Mouse (Mus musculus): ENCODE results near the gene Gng12.

Gene Gng12

DNA sequence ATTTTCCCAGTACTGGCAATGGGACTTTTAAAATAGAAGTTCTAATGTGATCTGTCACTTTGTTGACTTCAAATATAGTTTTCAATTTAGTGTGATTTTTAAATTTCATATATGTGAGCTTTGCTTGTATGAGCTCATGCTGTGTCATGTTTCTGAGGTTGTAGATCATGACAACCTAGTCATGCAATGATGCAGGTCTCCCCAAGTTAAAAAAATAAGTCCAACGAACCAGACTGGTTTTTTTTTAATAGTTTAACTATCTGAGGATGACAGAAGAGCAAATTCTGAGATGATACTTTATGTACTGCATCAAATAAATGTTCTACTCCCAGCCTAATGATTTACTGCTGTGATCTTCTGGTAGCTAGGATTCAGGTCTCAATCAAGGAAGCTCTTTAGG is 153.9 kb downstream of the Gng12 start:
- DNase-seq (ENCODE audit: low read depth, low spot score) = no peak

DNA sequence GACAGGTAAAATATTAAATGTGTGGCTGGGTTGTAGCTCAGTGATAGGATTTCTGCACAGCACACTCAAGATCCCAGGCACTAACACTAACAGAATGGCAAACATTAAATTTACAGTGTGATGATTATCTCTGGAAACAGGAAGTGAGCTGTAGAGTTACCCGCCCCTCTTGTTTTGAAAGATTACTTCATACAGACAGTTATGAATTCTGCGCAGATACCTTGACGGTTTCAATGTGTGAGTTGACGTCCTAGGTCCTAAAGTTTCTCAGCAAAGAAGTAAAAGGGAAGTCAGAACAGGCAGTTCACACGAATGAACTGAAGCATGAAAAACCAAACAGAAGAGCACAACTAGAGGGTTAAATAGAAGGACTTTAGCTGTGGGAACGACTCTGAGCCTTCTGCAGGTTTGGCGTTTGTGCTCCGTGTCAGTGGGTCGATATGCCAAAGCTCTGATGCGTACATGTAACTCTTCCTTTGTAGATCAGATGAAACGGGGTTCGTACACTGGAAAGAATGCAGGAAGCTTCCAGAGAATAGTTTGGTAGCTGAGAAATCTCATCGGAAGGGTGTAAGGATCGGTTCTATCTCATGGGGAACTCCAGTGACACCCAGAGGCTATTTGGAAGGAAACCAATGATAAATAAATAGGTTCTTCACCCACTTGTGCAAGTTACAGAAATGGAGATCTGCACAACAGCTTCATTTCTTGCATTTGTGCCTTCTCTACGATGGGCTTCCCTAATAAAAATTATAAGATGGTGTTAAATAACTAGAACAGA is 160.1 kb downstream of the Gng12 start:
- no peak for DNase-seq (ENCODE audit: low read depth, low spot score)

DNA sequence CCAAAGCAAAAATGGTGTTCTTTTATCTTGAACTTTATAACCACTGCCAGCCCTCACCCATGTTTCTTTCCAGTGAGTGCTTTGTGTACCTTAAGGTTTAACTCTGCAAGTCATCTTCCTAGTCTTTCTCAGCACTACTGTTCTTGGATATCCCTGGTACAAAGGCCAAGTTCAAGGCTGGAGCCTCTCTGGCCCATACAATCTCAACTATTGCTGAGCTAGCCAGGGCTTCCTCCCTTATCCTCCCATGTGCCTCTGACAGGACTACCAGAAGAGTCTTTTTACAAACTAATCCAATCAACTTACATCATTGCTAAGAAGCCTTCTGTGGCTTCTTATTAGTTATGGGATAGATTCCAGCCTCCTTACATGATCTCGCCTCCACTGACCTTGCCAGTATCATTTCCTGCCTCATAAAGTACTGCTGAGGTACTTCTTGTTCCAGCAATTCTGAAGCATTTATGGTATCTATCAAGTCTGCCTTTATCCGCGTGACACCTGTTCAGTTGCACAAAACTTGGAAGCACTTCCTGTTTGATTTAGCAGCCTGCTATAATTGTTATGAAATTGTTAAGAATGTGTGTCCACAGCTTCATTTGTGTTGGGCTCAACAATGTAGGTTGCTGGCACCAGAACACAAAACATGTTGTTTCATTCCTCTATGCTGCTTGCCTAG is 160.8 kb downstream of the Gng12 start:
- DNase-seq (ENCODE audit: low read depth, low spot score) = no peak

DNA sequence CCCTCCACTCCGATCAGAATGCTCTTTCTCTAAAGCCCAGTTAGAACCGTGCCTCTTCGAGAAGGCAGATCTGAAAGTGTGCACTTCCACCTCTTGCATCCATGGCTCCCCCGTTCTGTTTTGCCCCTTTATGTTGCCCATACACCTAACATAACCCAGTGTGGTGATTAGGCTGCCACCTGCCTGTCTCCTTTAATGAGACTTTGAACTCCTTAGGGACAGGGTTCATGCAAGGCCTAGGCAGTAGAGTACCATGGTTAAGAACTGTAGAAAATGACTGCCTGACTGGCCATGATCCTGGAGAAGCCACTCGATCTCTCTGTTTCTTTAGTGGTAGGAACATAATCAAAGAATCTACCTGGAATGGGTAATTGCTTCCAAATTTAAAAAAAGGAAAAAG is 161.4 kb downstream of the Gng12 start:
- no peak for DNase-seq (ENCODE audit: low read depth, low spot score)

DNA sequence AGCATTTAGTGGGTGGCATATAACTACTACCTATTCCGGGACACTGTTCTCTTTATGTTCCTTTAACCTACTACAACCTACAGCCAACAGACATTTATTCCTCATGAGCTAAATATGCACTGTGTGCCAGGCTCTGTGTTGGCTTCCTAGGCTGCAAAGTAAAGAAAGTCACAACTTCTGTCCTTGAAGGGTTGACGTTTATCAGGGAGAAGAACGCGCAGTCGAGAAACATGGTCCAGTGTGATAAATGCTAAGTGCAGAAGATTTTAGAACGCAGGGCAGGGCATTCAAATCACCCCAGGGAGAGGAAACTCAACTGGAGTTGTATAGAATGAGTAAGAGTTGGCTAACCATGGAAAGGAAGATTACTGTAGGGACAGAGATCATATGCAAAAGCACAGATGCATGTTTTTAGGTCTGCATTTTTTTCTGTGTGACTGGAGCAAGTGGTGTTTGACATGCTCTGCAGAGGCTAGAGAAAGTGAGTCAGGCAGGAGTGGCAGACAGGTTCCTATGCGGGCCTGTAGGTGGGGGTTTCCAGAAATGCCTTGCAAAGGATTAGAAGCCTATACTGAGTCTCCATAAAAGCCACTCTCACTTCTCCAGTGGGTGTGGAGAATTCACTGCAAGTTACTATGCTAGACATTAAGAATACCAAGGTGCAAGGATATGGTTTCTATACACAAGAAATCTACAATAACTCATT is 161.9 kb downstream of the Gng12 start:
- DNase-seq (ENCODE audit: low read depth, low spot score) = no peak

DNA sequence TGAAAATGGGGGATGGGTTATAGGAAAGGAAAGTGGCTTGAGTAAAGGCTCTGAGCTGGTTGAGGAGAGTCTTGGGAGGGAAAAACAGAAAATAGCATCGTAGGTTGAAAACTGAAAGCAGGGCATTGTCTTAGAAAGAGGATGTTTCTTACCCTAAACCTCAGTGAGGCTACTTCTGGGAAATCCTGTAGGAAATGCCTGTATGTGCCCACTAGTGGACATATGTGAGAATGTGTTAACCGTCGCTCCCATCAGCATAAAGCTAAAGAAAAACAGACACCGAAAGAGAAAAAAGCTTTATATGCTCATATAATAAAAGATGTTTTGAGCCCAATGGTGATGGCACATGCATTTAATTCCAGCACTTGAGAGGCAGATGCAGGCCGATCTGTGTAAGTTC is 163.9 kb downstream of the Gng12 start:
- DNase-seq (ENCODE audit: low read depth, low spot score) = no peak

DNA sequence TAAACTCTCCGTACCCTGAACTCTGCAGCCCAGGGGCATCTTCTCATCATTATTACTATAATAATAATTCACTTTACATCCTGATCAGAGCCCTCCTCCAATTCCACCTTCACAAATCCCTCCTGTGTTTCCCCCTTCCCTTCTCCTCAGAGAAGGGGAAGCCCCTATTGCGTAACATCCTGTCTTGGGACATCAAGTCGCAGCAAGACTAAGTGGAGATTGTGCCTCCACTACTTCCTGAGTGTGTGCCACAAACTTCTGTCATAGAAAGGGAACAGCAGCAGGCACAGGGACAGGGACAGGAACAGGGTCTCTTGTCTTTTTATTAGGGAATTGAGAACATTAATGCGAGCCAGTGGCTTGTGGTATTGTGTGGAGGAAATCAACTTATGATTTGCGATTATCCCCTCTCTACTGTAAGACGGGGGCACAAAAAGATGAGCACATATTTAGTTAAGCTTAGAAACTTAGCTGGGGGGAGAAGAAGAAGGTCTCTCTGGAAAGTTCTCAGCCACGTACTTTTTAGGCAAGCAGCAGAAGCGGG is 173.1 kb downstream of the Gng12 start:
- DNase-seq (ENCODE audit: low read depth, low spot score) = no peak

DNA sequence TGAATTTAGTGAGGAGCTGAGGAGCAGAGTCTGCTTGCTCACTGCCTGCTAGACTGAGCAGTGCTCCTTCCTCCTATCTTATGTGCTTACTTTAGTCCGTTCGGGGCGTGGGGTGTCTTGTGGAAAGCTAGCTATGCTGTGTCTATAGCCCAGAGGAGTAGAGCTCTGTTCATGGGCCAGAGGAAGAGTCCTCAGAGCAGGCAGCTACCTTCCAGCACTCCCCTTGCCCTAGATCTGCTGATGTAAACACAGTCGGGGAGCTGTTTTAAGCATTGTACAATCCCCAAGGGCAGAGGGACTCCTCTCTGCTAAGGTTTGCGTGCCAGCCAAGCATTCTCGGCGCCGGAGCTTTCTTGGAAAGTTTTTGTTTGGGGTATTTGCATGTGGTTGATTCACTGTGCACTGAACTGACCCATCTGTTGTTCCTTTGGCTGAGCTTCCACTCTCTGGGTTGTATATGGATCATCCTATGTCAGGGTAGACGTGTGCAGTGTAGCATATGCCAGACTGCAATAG is 173.7 kb downstream of the Gng12 start:
- DNase-seq (ENCODE audit: low read depth, low spot score) = no peak
